Mouse (Mus musculus) intestine, postnatal 0 days (tissue): ENCODE measurements around the gene Gm10401. TPM values are rescaled to one million over a fixed set of nuclear protein-coding genes. Genes with fewer than 3 reads are reported as not detected.

Experiments
- ATAC-seq: fragments of 200-750 bp; cut with Nextera tagmentation; 2 replicates; pipeline ENCODE4 v1.8.0; 2017; ENCODE audit warnings: mild to moderate bottlenecking, moderate TSS enrichment, moderate library complexity
- H3K27ac ChIP-seq: fragments of 300-500 bp; sonication (generic); 2 replicates; pipeline ENCODE4 v1.5.1; 2014; ENCODE audit warnings: mild to moderate bottlenecking, low read depth, low read length, moderate library complexity
- H3K27me3 ChIP-seq: fragments of 300-500 bp; sonication (generic); replicated peaks from 2 replicates; pipeline ENCODE4 v1.6.1; 2014; ENCODE audit warnings: low read length, mixed read lengths; ENCODE audit not compliant: control insufficient read depth, insufficient read depth
- H3K36me3 ChIP-seq: fragments of 300-500 bp; sonication (generic); 2 replicates; pipeline ENCODE4 v1.6.1; 2014; ENCODE audit warnings: mild to moderate bottlenecking, moderate library complexity; ENCODE audit not compliant: control insufficient read depth, insufficient read depth
- H3K4me1 ChIP-seq: fragments of 300-500 bp; sonication (generic); replicated peaks from 2 replicates; pipeline ENCODE4 v1.6.1; 2014; ENCODE audit warnings: antibody characterized with exemption, low read length, mixed read lengths; ENCODE audit not compliant: control insufficient read depth, insufficient read depth
- H3K4me2 ChIP-seq: fragments of 300-500 bp; sonication (generic); replicated peaks from 2 replicates; pipeline ENCODE4 v1.6.1; 2014; ENCODE audit warnings: low read depth, mild to moderate bottlenecking, moderate library complexity
- H3K4me3 ChIP-seq: fragments of 300-500 bp; sonication (generic); 2 replicates; pipeline ENCODE4 v1.5.1; 2014; ENCODE audit warnings: low read depth, low read length
- H3K9ac ChIP-seq: fragments of 300-500 bp; sonication (generic); 2 replicates; pipeline ENCODE4 v1.6.1; 2014; ENCODE audit warnings: mild to moderate bottlenecking, low read depth, low read length
- H3K9me3 ChIP-seq: fragments of 300-500 bp; sonication (generic); 2 replicates; pipeline ENCODE4 v1.6.1; 2016; ENCODE audit warnings: mixed run types; ENCODE audit not compliant: control insufficient read depth
- CTCF ChIP-seq: sonication (generic); IDR thresholded peaks from 2 replicates; pipeline ENCODE4 v1.5.1; 2016; ENCODE audit warnings: low read depth, mild to moderate bottlenecking, control low read depth, antibody characterized with exemption, moderate library complexity
- WGBS: fragments of 180-500 bp; shearing (Covaris S2); extraction: QIAGEN DNeasy Blood & Tissue Kit; methylation state at CpG from one replicate; pipeline ENCODE4 v1.1.7; 2014; 5-methylcytosine and 5-hydroxymethylcytosine counted together
- polyA plus RNA-seq: library from polyadenylated mRNA; unstranded; fragments of >200 nt; fragmentation: Nextera tagmentation; extraction: Ambion mirVana; gene quantifications from 2 replicates; pipeline ENCODE4 v1.2.1, GENCODE M21; 2015

The Gm10401 gene
- polyA plus RNA-seq, 1 experiment from 2014 or later = 13.8 TPM

GRCm38 (mm10) chr5:115072143-115072542 lies 26.0 kb downstream of the Gm10401 start:
- Histone ChIP-seq H3K36me3 (peaks cover 9% of the 10 kb centered on the region; the same call in 1 of the 2 replicates), H3K4me2 (no peak overlapping the region), H3K4me3 (no peak overlapping the region), H3K9ac (no peak overlapping the region), H3K4me1 (peaks cover 4% of the 10 kb centered on the region; the same call in 1 of the 2 replicates), H3K27ac (0 out of 2 replicates have a peak overlapping the region, but pooled peaks have one; percentile 5), H3K9me3 (no peaks in the 10 kb centered on the region), H3K27me3 (no peaks in the 10 kb centered on the region)
- no peak for ATAC-seq
- TF ChIP-seq CTCF = no peak
- 25% methylated on average over 7 of the region's 7 CpGs for WGBS

GRCm38 (mm10) chr5:115071096-115071901 lies 26.8 kb downstream of the Gm10401 start:
- Histone ChIP-seq H3K27me3 (no peaks in the 10 kb centered on the region), H3K4me3 (no peak overlapping the region), H3K9me3 (no peaks in the 10 kb centered on the region), H3K4me2 (no peak overlapping the region), H3K4me1 (peaks cover 4% of the 10 kb centered on the region; the same call in 1 of the 2 replicates), H3K36me3 (peaks cover 9% of the 10 kb centered on the region; the same call in 1 of the 2 replicates), H3K27ac (no peak overlapping the region), H3K9ac (no peak overlapping the region)
- no peak for ATAC-seq
- WGBS = 81% methylated on average over 11 of the region's 11 CpGs
- no peak for TF ChIP-seq CTCF

DNA sequence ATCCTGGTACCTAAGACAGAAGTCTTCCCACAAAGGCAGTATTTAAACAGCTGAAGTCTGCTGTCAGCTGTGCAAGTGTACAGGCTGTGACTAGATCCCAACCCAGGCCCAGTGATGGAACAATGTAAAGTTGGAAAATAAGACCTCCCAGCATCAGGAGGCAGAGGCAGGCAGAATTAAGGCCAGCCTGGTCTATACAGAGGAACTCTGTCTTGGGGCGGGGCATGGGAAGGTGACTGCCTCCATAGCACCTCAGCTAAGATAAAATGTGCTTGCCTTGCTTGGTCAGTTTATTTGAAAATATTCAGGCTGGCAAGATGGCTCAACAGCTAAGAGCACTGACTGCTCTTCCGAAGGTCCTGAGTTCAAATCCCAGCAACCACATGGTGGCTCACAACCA lies 27.6 kb downstream of the Gm10401 start:
- Histone ChIP-seq H3K9ac (no peak overlapping the region), H3K4me1 (peaks cover 4% of the 10 kb centered on the region; the same call in 1 of the 2 replicates), H3K27ac (no peak overlapping the region), H3K4me3 (no peak overlapping the region), H3K27me3 (no peaks in the 10 kb centered on the region), H3K9me3 (no peaks in the 10 kb centered on the region), H3K4me2 (no peak overlapping the region), H3K36me3 (peaks cover 2% of the 10 kb centered on the region; the same call in 1 of the 2 replicates)
- no peak for ATAC-seq
- no peak for TF ChIP-seq CTCF
- WGBS = 86% methylated on average over 2 of the region's 2 CpGs

- Histone ChIP-seq H3K4me2 (no peak overlapping the region), H3K9me3 (no peaks in the 10 kb centered on the region), H3K27me3 (no peaks in the 10 kb centered on the region), H3K36me3 (no peaks in the 10 kb centered on the region), H3K27ac (0 out of 2 replicates have a peak overlapping the region, but pooled peaks have one; percentile 1), H3K9ac (no peak overlapping the region), H3K4me3 (no peak overlapping the region), H3K4me1 (peaks cover 4% of the 10 kb centered on the region; the same call in 1 of the 2 replicates)
- ATAC-seq = no peak
- WGBS = 69% methylated on average over 3 of the region's 3 CpGs
- no peak for TF ChIP-seq CTCF
Measured at GRCm38 (mm10) chr5:115069611-115070010, 28.5 kb downstream of the Gm10401 start.

GRCm38 (mm10) chr5:115068671-115069421 lies 29.2 kb downstream of the Gm10401 start:
- H3K27me3 ChIP-seq = no peaks in the 10 kb centered on the region
- no peak overlapping the region for H3K9ac ChIP-seq
- no peak for ATAC-seq
- peaks cover 4% of the 10 kb centered on the region; the same call in 1 of the 2 replicates for H3K4me1 ChIP-seq
- no peak for TF ChIP-seq CTCF
- H3K4me3 ChIP-seq = no peak overlapping the region
- H3K27ac ChIP-seq = no peak overlapping the region; the same call in 1 of the 2 replicates
- no peaks in the 10 kb centered on the region for H3K36me3 ChIP-seq
- no peak overlapping the region for H3K4me2 ChIP-seq
- WGBS = 53% methylated on average over 11 of the region's 11 CpGs
- H3K9me3 ChIP-seq = no peaks in the 10 kb centered on the region

DNA sequence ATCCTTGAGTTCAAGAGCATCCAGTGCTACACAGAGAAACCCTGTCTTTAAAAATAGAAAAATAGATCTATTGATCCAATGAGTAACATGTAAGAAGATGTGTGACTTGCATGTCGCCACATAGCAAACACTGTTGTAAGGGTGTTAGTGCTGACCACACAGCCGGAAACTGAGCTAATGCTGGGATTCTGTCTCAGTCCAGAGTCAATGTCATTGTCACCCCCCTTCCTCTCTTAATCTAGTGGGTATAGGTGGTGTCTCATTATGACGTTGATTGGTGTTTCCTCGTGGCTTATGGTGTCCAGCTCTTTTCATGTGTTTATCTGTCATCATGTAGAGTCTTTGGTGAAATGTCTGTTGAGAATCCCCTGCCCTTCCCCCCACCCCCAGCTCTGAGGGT lies 31.9 kb downstream of the Gm10401 start:
- no peak overlapping the region for H3K4me2 ChIP-seq
- TF ChIP-seq CTCF = no peak

More for the DNA sequence above, 31.9 kb downstream of the Gm10401 start:
- Histone ChIP-seq H3K36me3 (peaks cover 9% of the 10 kb centered on the region; the same call in 1 of the 2 replicates), H3K9ac (no peak overlapping the region), H3K4me1 (peaks cover 2% of the 10 kb centered on the region; the same call in 1 of the 2 replicates), H3K4me3 (no peak overlapping the region), H3K27me3 (no peaks in the 10 kb centered on the region), H3K27ac (no peak overlapping the region), H3K9me3 (no peaks in the 10 kb centered on the region)
- ATAC-seq = no peak
- WGBS = 66% methylated on average over 4 of the region's 4 CpGs
